Mouse (Mus musculus) heart, embryonic 16.5 days (tissue): ENCODE data around the gene Tfdp1. TPM values are rescaled to one million over a fixed set of nuclear protein-coding genes. Genes with fewer than 3 reads are reported as not detected.

ENCODE experiments used
- ATAC-seq: fragments of 200-750 bp; cut with Nextera tagmentation; replicated peaks from 2 replicates; pipeline ENCODE4 v1.8.0; 2017; ENCODE audit warnings: moderate number of reproducible peaks; ENCODE audit not compliant: insufficient read depth, low FRiP score; ENCODE audit errors: extremely low read depth
- H3K27ac ChIP-seq: fragments of 300-500 bp; sonication (generic); 2 replicates; pipeline ENCODE4 v1.5.1; 2014; ENCODE audit warnings: mild to moderate bottlenecking, low read length, control low read depth, moderate library complexity
- H3K27me3 ChIP-seq: fragments of 300-500 bp; sonication (generic); 2 replicates; pipeline ENCODE4 v1.6.1; 2014; ENCODE audit warnings: low read length, mixed read lengths; ENCODE audit not compliant: control insufficient read depth, insufficient read depth
- H3K36me3 ChIP-seq: fragments of 300-500 bp; sonication (generic); 2 replicates; pipeline ENCODE4 v1.6.1; 2014; ENCODE audit not compliant: control insufficient read depth, insufficient read depth
- H3K4me1 ChIP-seq: fragments of 300-500 bp; sonication (generic); 2 replicates; pipeline ENCODE4 v1.6.1; 2014; ENCODE audit warnings: low read length, mixed read lengths; ENCODE audit not compliant: control insufficient read depth, insufficient read depth
- H3K4me2 ChIP-seq: fragments of 300-500 bp; sonication (generic); 2 replicates; pipeline ENCODE4 v1.6.1; 2014; ENCODE audit warnings: low read depth, mild to moderate bottlenecking, control low read depth, low read length
- H3K4me3 ChIP-seq: fragments of 300-500 bp; sonication (generic); 2 replicates; pipeline ENCODE4 v1.5.1; 2014; ENCODE audit warnings: mild to moderate bottlenecking, control low read depth, low read length
- H3K9ac ChIP-seq: fragments of 300-500 bp; sonication (generic); 2 replicates; pipeline ENCODE4 v1.6.1; 2014; ENCODE audit warnings: low read length, control low read depth
- H3K9me3 ChIP-seq: fragments of 300-500 bp; sonication (generic); replicated peaks from 2 replicates; pipeline ENCODE4 v1.6.1; 2016; ENCODE audit warnings: low read length; ENCODE audit not compliant: control insufficient read depth
- WGBS: fragments of 180-500 bp; shearing (Covaris S2); extraction: QIAGEN DNeasy Blood & Tissue Kit; methylation state at CpG from one replicate; pipeline ENCODE4 v1.1.7; 2014; 5-methylcytosine and 5-hydroxymethylcytosine counted together
- polyA plus RNA-seq: library from polyadenylated mRNA; unstranded; fragments of >200 nt; fragmentation: Nextera tagmentation; extraction: Ambion mirVana; gene quantifications from 2 replicates; pipeline ENCODE4 v1.2.1, GENCODE M21; 2015

The Tfdp1 gene
- polyA plus RNA-seq, 1 experiment from 2014 or later, result 93.6 TPM

DNA sequence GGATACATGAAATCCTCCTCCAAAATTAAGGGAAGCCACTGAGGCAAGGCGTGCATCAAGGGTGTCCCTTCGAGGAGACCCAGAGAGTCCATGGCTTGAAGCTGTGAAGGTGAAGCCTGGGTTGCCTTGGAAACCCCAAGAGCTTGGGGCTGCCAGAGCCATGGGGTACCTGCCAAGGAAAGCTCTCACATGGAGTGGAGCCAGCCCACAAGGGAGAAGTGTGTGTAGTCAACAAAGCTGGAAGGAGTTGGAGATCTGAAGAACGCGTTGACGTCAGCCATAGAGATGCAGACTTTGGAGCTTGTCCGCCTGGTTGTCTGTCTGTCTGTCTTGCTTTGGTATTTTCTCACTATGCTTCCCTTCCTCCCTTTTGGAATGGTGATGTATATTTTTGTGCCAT, 82.4 kb downstream of the Tfdp1 start:
- no peak overlapping the region for H3K27ac ChIP-seq
- no peak overlapping the region for H3K9ac ChIP-seq
- H3K4me1 ChIP-seq, result no peaks in the 10 kb centered on the region
- H3K4me2 ChIP-seq, result no peak overlapping the region
- whole genome bisulfite sequencing, result 86% methylated on average over 6 of the region's 6 CpGs
- H3K4me3 ChIP-seq, result no peak overlapping the region
- ATAC-seq, result no peak
- no peaks in the 10 kb centered on the region for H3K36me3 ChIP-seq
- H3K27me3 ChIP-seq, result no peaks in the 10 kb centered on the region
- H3K9me3 ChIP-seq, result 0 out of 2 replicates have a peak, but pooled peaks cover 3% of the 10 kb centered on the region

DNA sequence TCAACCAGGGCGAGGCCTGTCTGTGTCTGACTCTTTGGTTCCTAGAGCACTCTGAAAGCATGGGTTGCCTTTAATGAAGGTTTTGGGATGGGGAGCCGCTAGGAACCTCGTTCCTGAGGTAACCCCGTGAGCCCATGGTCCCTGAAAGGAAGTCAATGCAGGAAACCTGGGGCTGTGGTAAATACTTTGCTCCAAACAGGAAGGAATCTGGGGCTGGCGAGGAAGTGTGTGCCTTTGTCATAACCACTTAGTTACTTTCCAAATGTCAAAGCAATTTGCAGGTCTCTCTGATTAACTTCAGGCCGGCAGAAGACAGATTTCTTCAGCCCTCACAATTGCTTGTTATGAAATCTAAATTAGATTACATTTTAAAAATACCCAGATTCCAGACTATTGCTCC, 88.8 kb downstream of the Tfdp1 start:
- Histone ChIP-seq H3K4me2 (no peak overlapping the region), H3K27me3 (no peaks in the 10 kb centered on the region), H3K4me3 (no peak overlapping the region), H3K4me1 (no peaks in the 10 kb centered on the region), H3K36me3 (no peaks in the 10 kb centered on the region), H3K9me3 (0 out of 2 replicates have a peak, but pooled peaks cover 3% of the 10 kb centered on the region), H3K9ac (no peak overlapping the region), H3K27ac (no peak overlapping the region)
- 65% methylated on average over 6 of the region's 6 CpGs for WGBS
- ATAC-seq, result no peak

Other genes with a start within 250 kb of the Tfdp1 start
- 25.7 and 26.1 TPM in 2 replicates for gene Pcid2, start 233.3 kb upstream of the Tfdp1 start, polyA plus RNA-seq
- 100 TPM in 2 replicates for gene Cul4a, start 233.1 kb upstream of the Tfdp1 start, polyA plus RNA-seq
- gene Lamp1, start 179.6 kb upstream of the Tfdp1 start, polyA plus RNA-seq, result 317 and 318 TPM in 2 replicates
- 11.0 and 12.2 TPM in 2 replicates for gene Grtp1, start 138.1 kb upstream of the Tfdp1 start, polyA plus RNA-seq
- gene Adprhl1, start 84.6 kb upstream of the Tfdp1 start, polyA plus RNA-seq, result 250 and 252 TPM in 2 replicates
- 32.2 and 32.6 TPM in 2 replicates for gene Dcun1d2, start 50.6 kb upstream of the Tfdp1 start, polyA plus RNA-seq
- 32.1 and 35.0 TPM in 2 replicates for gene Tmco3, start 50.6 kb upstream of the Tfdp1 start, polyA plus RNA-seq
- gene Atp4b, start 58.1 kb downstream of the Tfdp1 start, polyA plus RNA-seq, result not detected in 2 replicates
- 0.03 TPM in 1 of 2 replicates, not detected in the other for gene Grk1, start 66.3 kb downstream of the Tfdp1 start, polyA plus RNA-seq
- 2.3 and 3.1 TPM in 2 replicates for gene Tmem255b, start 96.4 kb downstream of the Tfdp1 start, polyA plus RNA-seq
- 268 and 275 TPM in 2 replicates for gene Gas6, start 155.7 kb downstream of the Tfdp1 start, polyA plus RNA-seq
- not detected in 2 replicates for gene 1700029H14Rik, start 223.7 kb downstream of the Tfdp1 start, polyA plus RNA-seq